Comparison of ENCODE assay signal across 22 mouse cellular contexts in the genomic region with DNA sequence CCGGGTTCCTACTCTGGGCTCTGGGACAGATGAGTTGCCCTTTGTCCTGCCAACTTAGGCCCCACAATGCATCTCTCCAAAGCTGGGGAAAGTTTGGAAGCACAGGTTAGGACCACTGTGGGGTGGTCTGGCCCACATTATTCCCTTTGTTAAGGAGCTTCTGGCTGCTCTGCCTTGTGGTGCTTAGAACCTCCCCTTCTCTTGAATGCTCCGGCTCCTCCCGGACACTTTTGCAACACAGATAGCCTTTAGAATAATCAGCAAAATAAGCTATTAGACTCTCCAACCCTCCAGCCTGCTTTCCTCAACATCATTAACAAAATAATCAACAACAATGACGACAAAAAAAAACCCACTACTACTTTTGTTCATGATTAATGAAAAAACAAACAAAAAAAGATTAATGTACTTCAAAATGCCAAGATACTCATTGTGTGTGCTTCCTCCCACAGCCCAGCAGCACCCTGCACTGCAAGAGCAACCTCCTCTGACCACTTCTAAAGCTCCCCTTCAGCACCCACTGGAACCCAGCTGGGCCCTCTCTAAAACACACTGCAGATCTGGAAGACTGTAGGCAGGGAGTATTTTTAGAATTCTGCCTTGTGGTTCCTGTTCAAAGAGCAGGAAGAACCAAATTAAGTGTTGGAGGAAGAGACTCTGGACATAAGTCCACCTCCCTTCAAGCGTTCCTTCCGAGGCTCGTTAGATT. TPM values are rescaled to one million over a fixed set of nuclear protein-coding genes. Genes with fewer than 3 reads are reported as not detected.
A peak's percentile ranks its signal among the peaks of the same experiment; 100 is the strongest.
DNase-seq lines count a peak whose midpoint lies in the region; ATAC-seq and TF ChIP-seq lines count a peak whose summit lies in the region.
"Had no signal": no experiment of that assay in that cellular context is flagged by ENCODE, and none has a peak within 500 bp of the region (broad histone marks: within the 10 kb centered on the region; RNA-seq: fewer than 3 reads in every experiment).

No protein-coding gene starts in this region.

- no peak for TF ChIP-seq CTCF in intestine, postnatal 0 days (IDR thresholded peaks at IDR 0.05; ENCODE audit: low read depth)

- no peaks in the 10 kb centered on the region for H3K27me3 ChIP-seq in intestine, embryonic 15.5 days (replicated peaks)
- no peaks in the 10 kb centered on the region for H3K27me3 ChIP-seq in intestine, postnatal 0 days (replicated peaks; ENCODE audit: control insufficient read depth, insufficient read depth, low read length)
- no peaks in the 10 kb centered on the region for H3K27me3 ChIP-seq in lung, embryonic 15.5 days
- no peaks in the 10 kb centered on the region for H3K27me3 ChIP-seq in stomach, embryonic 15.5 days (replicated peaks)
- H3K27me3 ChIP-seq in hindbrain, embryonic 12.5 days, result no peaks in the 10 kb centered on the region
- H3K27me3 ChIP-seq: CH12.LX; forebrain, embryonic 12.5 days; liver, embryonic 12.5 days; neural tube, embryonic 15.5 days had no signal

- H3K9ac ChIP-seq in intestine, embryonic 15.5 days, result no peak overlapping the region
- H3K9ac ChIP-seq in intestine, postnatal 0 days (ENCODE audit: low read depth, low read length), result no peak overlapping the region
- H3K9ac ChIP-seq in lung, embryonic 15.5 days, result no peak overlapping the region
- no peak overlapping the region for H3K9ac ChIP-seq in stomach, embryonic 15.5 days
- no peak overlapping the region for H3K9ac ChIP-seq in hindbrain, embryonic 12.5 days
- H3K9ac ChIP-seq: forebrain, embryonic 12.5 days; liver, embryonic 12.5 days; neural tube, embryonic 15.5 days had no signal

- 44% methylated on average over 7 of the region's 7 CpGs for WGBS in intestine, embryonic 15.5 days
- WGBS in intestine, postnatal 0 days, result 33% methylated on average over 7 of the region's 7 CpGs
- WGBS in lung, embryonic 15.5 days, result 13% methylated on average over 7 of the region's 7 CpGs
- 33% methylated on average over 7 of the region's 7 CpGs for WGBS in stomach, embryonic 15.5 days
- 81% methylated on average over 7 of the region's 7 CpGs for WGBS in hindbrain, embryonic 12.5 days

- H3K4me1 ChIP-seq in intestine, embryonic 15.5 days (replicated peaks), result 0 out of 2 replicates have a peak, but pooled peaks cover 3% of the 10 kb centered on the region
- no peaks in the 10 kb centered on the region for H3K4me1 ChIP-seq in intestine, postnatal 0 days (replicated peaks; ENCODE audit: control insufficient read depth, insufficient read depth, low read length)
- peaks cover 14% of the 10 kb centered on the region; the same call in 1 of the 2 replicates for H3K4me1 ChIP-seq in lung, embryonic 15.5 days
- H3K4me1 ChIP-seq in stomach, embryonic 15.5 days, result no peaks in the 10 kb centered on the region
- H3K4me1 ChIP-seq in hindbrain, embryonic 12.5 days, result no peaks in the 10 kb centered on the region
- H3K4me1 ChIP-seq: forebrain, embryonic 12.5 days; liver, embryonic 12.5 days; neural tube, embryonic 15.5 days had no signal

- no peak overlapping the region for H3K4me3 ChIP-seq in intestine, embryonic 15.5 days (replicated peaks)
- H3K4me3 ChIP-seq in intestine, postnatal 0 days (ENCODE audit: low read depth, low read length), result no peak overlapping the region
- H3K4me3 ChIP-seq in lung, embryonic 15.5 days, result no peak overlapping the region
- no peak overlapping the region for H3K4me3 ChIP-seq in stomach, embryonic 15.5 days (replicated peaks)
- no peak overlapping the region for H3K4me3 ChIP-seq in hindbrain, embryonic 12.5 days
- H3K4me3 ChIP-seq: forebrain, embryonic 12.5 days; liver, embryonic 12.5 days; myocyte; neural tube, embryonic 15.5 days had no signal

- ATAC-seq in intestine, embryonic 15.5 days, result 0 out of 2 replicates have a peak, but pooled peaks have one; percentile 40
- ATAC-seq in intestine, postnatal 0 days, result no peak
- peak; percentile 97 for ATAC-seq in lung, embryonic 15.5 days (ENCODE audit: borderline replicate concordance, extremely low read depth, low FRiP score, low TSS enrichment)
- ATAC-seq in stomach, embryonic 15.5 days (ENCODE audit: insufficient read depth, low FRiP score, low read depth), result peak; percentile 63
- ATAC-seq in hindbrain, embryonic 12.5 days (ENCODE audit: low FRiP score), result no peak
- ATAC-seq: liver, embryonic 12.5 days had no signal

- no peak overlapping the region for H3K4me2 ChIP-seq in intestine, embryonic 15.5 days (replicated peaks)
- H3K4me2 ChIP-seq in intestine, postnatal 0 days (replicated peaks; ENCODE audit: low read depth), result no peak overlapping the region; the same call in 1 of the 2 replicates
- H3K4me2 ChIP-seq in lung, embryonic 15.5 days, result no peak overlapping the region
- H3K4me2 ChIP-seq in stomach, embryonic 15.5 days, result 0 out of 2 replicates have a peak overlapping the region, but pooled peaks have one; percentile 9
- no peak overlapping the region for H3K4me2 ChIP-seq in hindbrain, embryonic 12.5 days (replicated peaks)
- H3K4me2 ChIP-seq: forebrain, embryonic 12.5 days; liver, embryonic 12.5 days; neural tube, embryonic 15.5 days had no signal

- no peak overlapping the region for H3K27ac ChIP-seq in intestine, embryonic 15.5 days
- no peak overlapping the region for H3K27ac ChIP-seq in intestine, postnatal 0 days (ENCODE audit: low read depth, low read length)
- H3K27ac ChIP-seq in lung, embryonic 15.5 days, result peak overlapping the region; percentile 84
- H3K27ac ChIP-seq in stomach, embryonic 15.5 days, result peak overlapping the region; percentile 44; the same call in 1 of the 2 replicates
- H3K27ac ChIP-seq in hindbrain, embryonic 12.5 days, result no peak overlapping the region
- H3K27ac ChIP-seq: forebrain, embryonic 12.5 days; liver, embryonic 12.5 days; neural tube, embryonic 15.5 days had no signal

- no peaks in the 10 kb centered on the region for H3K9me3 ChIP-seq in intestine, embryonic 15.5 days
- H3K9me3 ChIP-seq in intestine, postnatal 0 days (ENCODE audit: control insufficient read depth), result no peaks in the 10 kb centered on the region
- no peaks in the 10 kb centered on the region for H3K9me3 ChIP-seq in lung, embryonic 15.5 days
- H3K9me3 ChIP-seq in stomach, embryonic 15.5 days, result no peaks in the 10 kb centered on the region
- H3K9me3 ChIP-seq in hindbrain, embryonic 12.5 days (replicated peaks), result no peaks in the 10 kb centered on the region
- H3K9me3 ChIP-seq: forebrain, embryonic 12.5 days; liver, embryonic 12.5 days; neural tube, embryonic 15.5 days had no signal

- peak; percentile 17 for DNase-seq in brain, adult 2 months (ENCODE audit: low read depth, low spot score)
- no peak for DNase-seq in thymus, postnatal 14 days
- DNase-seq: adrenal gland, adult 2 months; cerebellum, adult 11 months; cerebellum, postnatal 14 days; heart, postnatal 4 days; midbrain, embryonic 14.5 days; retina, postnatal 1 day; right cerebral cortex, postnatal 4 days had no signal

- no peaks in the 10 kb centered on the region for H3K36me3 ChIP-seq in intestine, embryonic 15.5 days
- H3K36me3 ChIP-seq in intestine, postnatal 0 days (ENCODE audit: control insufficient read depth, insufficient read depth), result no peaks in the 10 kb centered on the region
- H3K36me3 ChIP-seq in lung, embryonic 15.5 days, result no peaks in the 10 kb centered on the region
- no peaks in the 10 kb centered on the region for H3K36me3 ChIP-seq in stomach, embryonic 15.5 days
- no peaks in the 10 kb centered on the region for H3K36me3 ChIP-seq in hindbrain, embryonic 12.5 days
- H3K36me3 ChIP-seq: forebrain, embryonic 12.5 days; liver, embryonic 12.5 days; neural tube, embryonic 15.5 days had no signal

RNA-seq across cellular contexts. Expression of gene Oxgr1, which starts 53.1 kb away (rescaled TPM):
- 0.05 TPM in 1 of 2 replicates, not detected in the other for polyA plus RNA-seq in intestine, embryonic 15.5 days (2015; fragmentation: Nextera tagmentation; extraction: Ambion mirVana)
- not detected in 2 replicates for polyA plus RNA-seq in intestine, postnatal 0 days (2015; fragmentation: Nextera tagmentation; extraction: Ambion mirVana)
- 0.04 TPM in 1 of 2 replicates, not detected in the other for polyA plus RNA-seq in lung, embryonic 15.5 days (2015; fragmentation: Nextera tagmentation; extraction: Ambion mirVana)
- not detected in 2 replicates for polyA plus RNA-seq in stomach, embryonic 15.5 days (2015; fragmentation: Nextera tagmentation; extraction: Ambion mirVana)
- not detected in 2 replicates for polyA plus RNA-seq in hindbrain, embryonic 12.5 days (2016; fragmentation: Nextera tagmentation; extraction: Ambion mirVana)
- polyA plus RNA-seq: adrenal gland, adult 2 months; brain, embryonic 14.5 days; forebrain, embryonic 12.5 days; heart, embryonic 14.5 days; liver, embryonic 12.5 days; midbrain, embryonic 14.5 days; myocyte; neural tube, embryonic 15.5 days; thymus, postnatal 0 days had no signal

Comparison
In these comparisons a context has a peak if more than half of its experiments do, and no peak if none do; other contexts are left out.
1. ATAC-seq: peak in intestine, embryonic 15.5 days (single experiment), lung, embryonic 15.5 days (single experiment) and stomach, embryonic 15.5 days (single experiment); none in intestine, postnatal 0 days (single experiment) and hindbrain, embryonic 12.5 days (single experiment).
2. H3K27ac ChIP-seq: peak in lung, embryonic 15.5 days (single experiment) and stomach, embryonic 15.5 days (single experiment); none in intestine, embryonic 15.5 days (single experiment), intestine, postnatal 0 days (single experiment) and hindbrain, embryonic 12.5 days (single experiment).